Mouse (Mus musculus) adrenal gland, adult 2 months (tissue): Measurements from ENCODE around the gene Pfdn4. TPM values are rescaled to one million over a fixed set of nuclear protein-coding genes. Genes with fewer than 3 reads are reported as not detected.
"Not testable (repeated sequence)": the region's sequence is repeated elsewhere in the genome, so short reads cannot be mapped to it uniquely, and the experiment has no call there.

Source experiments
- DNase-seq: peaks from one replicate; pipeline ENCODE4 v3.0.0; 2021
- long read RNA-seq: library from polyadenylated mRNA; stranded (forward); transcript quantifications from one replicate; pipeline ENCODE4 v2.0.0, GENCODE M21; 2021
- polyA plus RNA-seq: library from polyadenylated mRNA; depleted of rRNA; stranded (reverse); fragments of >200 nt; gene quantifications from 2 replicates; pipeline ENCODE4 v1.2.3, GENCODE M21; 2012; rRNA removed
- total RNA-seq, 2 experiments: library from RNA; stranded (reverse); gene quantifications; 2 replicates each; pipeline ENCODE4 v1.2.3; 2021

The Pfdn4 gene
- total RNA-seq (10 to 100 TPM; 10.1 to 21.0 TPM), polyA plus RNA-seq (3.8 and 4.1 TPM in 2 replicates)
- long read RNA-seq, transcript Pfdn4-201 (4 exons, 935 nt) = major isoform, 6 of 6 reads
- long read RNA-seq, partial matches to known transcripts = 0 of 6 reads
- long read RNA-seq, other reads (novel, unspliced or antisense) = 0 of 6 reads

- DNase-seq = peak; percentile 14
Measured at GRCm38 (mm10) chr2:170496154-170496930, at the start of gene Pfdn4. Gene Pfdn4 (plus strand): TSS chr2:170496428.

GRCm38 (mm10) chr2:170446843-170447383 lies 49.3 kb upstream of the Pfdn4 start:
- DNase-seq = peak; percentile 30

GRCm38 (mm10) chr2:170447651-170448050 lies 48.6 kb upstream of the Pfdn4 start:
- DNase-seq = no peak

GRCm38 (mm10) chr2:170450933-170451332 lies 45.3 kb upstream of the Pfdn4 start:
- peak; percentile 68 for DNase-seq

- DNase-seq = not testable (repeated sequence)
Measured at GRCm38 (mm10) chr2:170453809-170454208, 42.4 kb upstream of the Pfdn4 start.

- DNase-seq = no peak
Measured at GRCm38 (mm10) chr2:170459183-170459582, 37.0 kb upstream of the Pfdn4 start.

- DNase-seq = peak; percentile 27
Measured at GRCm38 (mm10) chr2:170459805-170460204, 36.4 kb upstream of the Pfdn4 start.

- DNase-seq = no peak
Measured at GRCm38 (mm10) chr2:170461652-170462051, 34.6 kb upstream of the Pfdn4 start.

- DNase-seq = no peak
Measured at GRCm38 (mm10) chr2:170464817-170465216, 31.4 kb upstream of the Pfdn4 start.

- DNase-seq = no peak
Measured at GRCm38 (mm10) chr2:170468009-170468408, 28.2 kb upstream of the Pfdn4 start.

GRCm38 (mm10) chr2:170469616-170470308 lies 26.5 kb upstream of the Pfdn4 start:
- peak; percentile 84 for DNase-seq

GRCm38 (mm10) chr2:170470591-170470990 lies 25.6 kb upstream of the Pfdn4 start:
- DNase-seq = no peak

GRCm38 (mm10) chr2:170474125-170474524 lies 22.1 kb upstream of the Pfdn4 start:
- no peak for DNase-seq

GRCm38 (mm10) chr2:170475164-170475563 lies 21.1 kb upstream of the Pfdn4 start:
- DNase-seq = no peak

GRCm38 (mm10) chr2:170476215-170476614 lies 20.0 kb upstream of the Pfdn4 start:
- peak; percentile 12 for DNase-seq

- DNase-seq = peak; percentile 16
Measured at GRCm38 (mm10) chr2:170476643-170477042, 19.6 kb upstream of the Pfdn4 start.

- DNase-seq = no peak
Measured at GRCm38 (mm10) chr2:170482019-170482540, 14.1 kb upstream of the Pfdn4 start.

- no peak for DNase-seq
Measured at GRCm38 (mm10) chr2:170483914-170484313, 12.3 kb upstream of the Pfdn4 start.

- no peak for DNase-seq
Measured at GRCm38 (mm10) chr2:170487202-170487601, 9.0 kb upstream of the Pfdn4 start.

- peak; percentile 12 for DNase-seq
Measured at GRCm38 (mm10) chr2:170487890-170488502, 8.2 kb upstream of the Pfdn4 start.

- no peak for DNase-seq
Measured at GRCm38 (mm10) chr2:170494784-170495710, 1.2 kb upstream of the Pfdn4 start.
